ENCODE assay signal across 9 mouse cellular contexts in genomic region chr10:122680387-122681084, GRCm38 (mm10). TPM values are rescaled to one million over a fixed set of nuclear protein-coding genes. Genes with fewer than 3 reads are reported as not detected.
DNase-seq lines count a peak whose midpoint lies in the region; ATAC-seq and TF ChIP-seq lines count a peak whose summit lies in the region.
"Had no signal": no experiment of that assay in that cellular context is flagged by ENCODE, and none has a peak within 500 bp of the region (broad histone marks: within the 10 kb centered on the region; RNA-seq: fewer than 3 reads in every experiment).

No protein-coding gene starts in this region.

- no peaks in the 10 kb centered on the region for H3K36me3 ChIP-seq in liver, adult 2 months (ENCODE audit: control insufficient read depth, insufficient read depth, low read length)
- H3K36me3 ChIP-seq in embryonic facial prominence, embryonic 15.5 days, result no peaks in the 10 kb centered on the region
- H3K36me3 ChIP-seq in liver, embryonic 11.5 days (ENCODE audit: control insufficient read depth, insufficient read depth, low read length), result no peaks in the 10 kb centered on the region

- peak overlapping the region; percentile 99 for H3K4me2 ChIP-seq in embryonic facial prominence, embryonic 15.5 days (replicated peaks)
- peak overlapping the region; percentile 81 for H3K4me2 ChIP-seq in liver, embryonic 11.5 days

- no peaks in the 10 kb centered on the region for H3K27me3 ChIP-seq in liver, adult 2 months (ENCODE audit: control insufficient read depth, insufficient read depth, low read length)
- peaks cover 17% of the 10 kb centered on the region for H3K27me3 ChIP-seq in embryonic facial prominence, embryonic 15.5 days
- H3K27me3 ChIP-seq in liver, embryonic 11.5 days (replicated peaks; ENCODE audit: control insufficient read depth, insufficient read depth, low read length), result peaks cover 33% of the 10 kb centered on the region

- no peak for ATAC-seq in embryonic facial prominence, embryonic 15.5 days (ENCODE audit: insufficient number of reproducible peaks, low FRiP score, low TSS enrichment, low read depth)
- no peak for ATAC-seq in liver, embryonic 11.5 days (replicated peaks; ENCODE audit: low FRiP score)
- peak; percentile 29 for ATAC-seq in monocyte, adult 5-6 weeks (replicated peaks; ENCODE audit: insufficient number of reproducible peaks, low FRiP score, low TSS enrichment, poor library complexity, severe bottlenecking)

- intact Hi-C loops in heart, postnatal 10 days (cut with DNase I), result no loop called here

- no peak overlapping the region for H3K9ac ChIP-seq in liver, adult 2 months (ENCODE audit: low read depth, low read length)
- no peak overlapping the region for H3K9ac ChIP-seq in embryonic facial prominence, embryonic 15.5 days
- no peak overlapping the region for H3K9ac ChIP-seq in liver, embryonic 11.5 days (ENCODE audit: low read depth, low read length)

- H3K27ac ChIP-seq in liver, adult 2 months (replicated peaks; ENCODE audit: insufficient read depth, low read depth, low read length), result no peak overlapping the region
- no peak overlapping the region for H3K27ac ChIP-seq in embryonic facial prominence, embryonic 15.5 days (replicated peaks)
- no peak overlapping the region for H3K27ac ChIP-seq in liver, embryonic 11.5 days (ENCODE audit: low read depth, low read length)

- no peak for TF ChIP-seq POLR2A in liver, adult 2 months (IDR thresholded peaks at IDR 0.05; ENCODE audit: extremely low read depth, insufficient read depth, low read length)

- TF ChIP-seq CTCF in liver, adult 2 months (IDR thresholded peaks at IDR 0.05; ENCODE audit: low read depth, low read length), result no peak

- WGBS in liver, adult 2 months, result 29% methylated on average over 18 of the region's 19 CpGs
- 3% methylated on average over 18 of the region's 19 CpGs for WGBS in embryonic facial prominence, embryonic 15.5 days
- WGBS in liver, embryonic 11.5 days, result 3% methylated on average over 18 of the region's 19 CpGs

- no peaks in the 10 kb centered on the region for H3K79me2 ChIP-seq in liver, adult 2 months (ENCODE audit: control insufficient read depth, insufficient read depth, low read length)

- DNase-seq in liver, adult 2 months (ENCODE audit: extremely low read depth, low read depth, low spot score), result no peak
- DNase-seq in liver, result no peak
- peak; percentile 19 to 21 for DNase-seq in heart, postnatal 10 days
- peak; percentile 43 to 65 for DNase-seq in kidney, postnatal 25 days
- no peak for DNase-seq in liver, embryonic 11.5 days (ENCODE audit: low spot score)
- DNase-seq in thymus, postnatal 14 days, result peak; percentile 62

- H3K4me1 ChIP-seq in liver, adult 2 months (ENCODE audit: control insufficient read depth, insufficient read depth, low read length), result no peaks in the 10 kb centered on the region
- peaks cover 18% of the 10 kb centered on the region for H3K4me1 ChIP-seq in embryonic facial prominence, embryonic 15.5 days
- no peaks in the 10 kb centered on the region for H3K4me1 ChIP-seq in liver, embryonic 11.5 days (replicated peaks; ENCODE audit: control insufficient read depth, insufficient read depth, low read length)

- H3K4me3 ChIP-seq in liver, adult 2 months (ENCODE audit: insufficient read depth, low read depth, low read length), result peak overlapping the region; percentile 48; the same call in 1 of the 2 replicates
- H3K4me3 ChIP-seq in embryonic facial prominence, embryonic 15.5 days (replicated peaks), result peak overlapping the region; percentile 73
- H3K4me3 ChIP-seq in liver, embryonic 11.5 days (ENCODE audit: low read depth, low read length), result peak overlapping the region; percentile 66
- H3K4me3 ChIP-seq: myocyte had no signal

- H3K9me3 ChIP-seq in embryonic facial prominence, embryonic 15.5 days (replicated peaks), result no peaks in the 10 kb centered on the region
- no peaks in the 10 kb centered on the region for H3K9me3 ChIP-seq in liver, embryonic 11.5 days (ENCODE audit: control insufficient read depth, low read length)

RNA-seq across cellular contexts. Expression of gene Ppm1h, which starts 2.0 kb away (rescaled TPM):
- 3.2 and 3.7 TPM in 2 replicates for total RNA-seq in liver, adult 2 months (2014; rRNA removed)
- 0.78 and 1.5 TPM in 2 replicates for polyA plus RNA-seq in liver, adult 2 months (2012; rRNA removed)
- polyA plus RNA-seq in embryonic facial prominence, embryonic 15.5 days (2015; fragmentation: Nextera tagmentation; extraction: Ambion mirVana), result 4.3 and 4.5 TPM in 2 replicates
- total RNA-seq in heart, postnatal 10 days (2021), result 10 to 100 TPM; 10.1 to 10.2 TPM
- polyA plus RNA-seq in liver, embryonic 11.5 days (2014; fragmentation: Nextera tagmentation; extraction: Ambion mirVana), result 1.8 and 2.1 TPM in 2 replicates
- 88.5 to 100 TPM (median 93.4 TPM) in 3 replicates for total RNA-seq in monocyte, adult 5-6 weeks (2017)

Comparison
In these comparisons a context has a peak if more than half of its experiments do, and no peak if none do; other contexts are left out.
1. DNase-seq: peak in heart, postnatal 10 days (2 of 2), kidney, postnatal 25 days (2 of 2) and thymus, postnatal 14 days (single experiment); none in liver, adult 2 months (single experiment), liver (single experiment) and liver, embryonic 11.5 days (single experiment).
2. Peak in every context shown above with its lines, with median percentiles within 50 percentile points of each other: H3K4me3 ChIP-seq.